Mouse (Mus musculus) frontal cortex, adult (tissue): ENCODE data around the gene Nsmce1.
"Not testable (repeated sequence)": the region's sequence is repeated elsewhere in the genome, so short reads cannot be mapped to it uniquely, and the experiment has no call there.

Experiments used
- ATAC-seq: cut with Nextera tagmentation; 2 replicates; pipeline ENCODE4 v1.9.2; 2017; ENCODE audit warnings: mild to moderate bottlenecking, moderate library complexity, mixed read lengths; ENCODE audit not compliant: low TSS enrichment

The Nsmce1 gene

DNA sequence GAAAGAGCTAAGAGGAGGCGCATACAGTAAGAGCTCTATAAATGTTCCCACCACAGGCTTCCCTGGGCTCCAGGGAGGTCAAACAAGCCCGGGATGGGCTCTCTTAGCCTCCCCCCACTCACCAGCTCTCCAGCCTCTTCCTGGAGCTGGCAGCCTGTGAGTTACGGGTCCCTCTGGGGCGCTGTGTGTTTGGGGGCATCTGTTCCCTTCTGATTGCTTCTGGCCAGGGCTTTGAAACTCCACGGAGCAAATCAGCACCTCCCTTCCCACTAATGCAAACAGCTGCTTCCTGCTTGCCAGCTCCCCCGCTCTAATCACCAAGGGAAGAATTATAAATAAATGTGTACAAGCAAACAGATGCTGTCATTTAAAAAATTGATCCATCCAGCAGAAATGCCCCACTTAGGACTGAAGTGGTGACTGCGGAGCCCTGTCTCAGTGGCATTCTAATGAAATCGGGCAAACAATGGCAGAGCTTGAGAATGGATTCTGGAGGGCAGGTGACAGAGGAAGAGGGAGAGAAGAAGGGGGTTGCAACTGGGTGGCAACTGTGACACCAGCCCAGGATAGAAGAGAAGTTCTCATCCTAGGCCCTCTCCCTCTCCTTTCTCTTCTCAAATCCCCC, 56.6 kb downstream of the Nsmce1 start:
- 0 out of 2 replicates have a peak, but pooled peaks have one; percentile 41 for ATAC-seq

DNA sequence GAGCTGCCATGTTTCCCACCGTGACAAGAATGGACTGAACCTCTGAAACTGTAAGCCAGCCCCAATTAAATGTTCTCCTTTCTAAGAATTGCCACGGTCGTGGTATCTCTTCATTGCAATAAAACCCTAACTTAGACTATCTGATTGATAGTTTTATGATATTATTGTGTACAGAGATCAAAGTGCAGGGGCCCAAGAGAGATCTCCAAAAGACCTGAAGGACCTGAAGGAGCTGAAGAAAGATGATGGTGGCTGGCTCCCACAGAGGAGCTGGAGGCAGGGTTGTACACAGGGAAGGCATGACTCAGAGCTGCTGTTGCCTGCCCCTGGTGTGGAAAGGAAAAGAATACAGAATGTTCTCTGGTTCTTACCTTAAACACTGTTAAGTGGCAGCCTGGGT, 57.5 kb downstream of the Nsmce1 start:
- no peak for ATAC-seq

DNA sequence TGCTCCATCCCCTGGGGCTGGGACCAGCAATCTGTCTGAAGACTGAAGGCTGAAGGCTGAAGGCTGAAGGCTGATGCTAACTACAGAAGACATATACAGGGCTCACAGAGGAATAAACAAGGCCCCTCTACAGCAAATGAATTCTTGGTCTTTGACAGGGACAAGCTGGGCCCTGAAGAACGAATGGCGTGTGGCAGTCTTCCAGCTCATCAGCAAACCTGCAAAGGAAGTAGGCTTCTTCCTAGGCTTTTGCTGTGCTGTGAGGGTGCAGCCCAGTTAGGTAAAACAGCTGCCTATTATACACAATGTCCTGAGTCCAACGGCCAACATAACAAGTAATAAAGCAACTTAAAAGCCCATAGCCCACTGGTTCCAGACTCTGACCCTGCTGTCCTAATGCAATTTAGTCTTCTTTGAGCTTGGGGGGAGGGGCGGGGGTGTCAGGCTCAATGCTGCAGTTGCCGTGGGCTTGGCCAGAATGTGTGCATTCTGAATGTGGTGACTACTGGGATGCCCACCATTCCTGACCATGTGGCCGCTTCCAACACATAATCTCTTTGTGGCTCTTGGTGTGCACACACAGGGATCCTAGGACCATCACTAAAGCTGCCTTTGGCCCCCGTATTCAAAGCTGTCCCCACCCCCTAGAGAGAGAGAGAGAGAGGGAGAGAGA, 61.1 kb downstream of the Nsmce1 start:
- ATAC-seq, result no peak

DNA sequence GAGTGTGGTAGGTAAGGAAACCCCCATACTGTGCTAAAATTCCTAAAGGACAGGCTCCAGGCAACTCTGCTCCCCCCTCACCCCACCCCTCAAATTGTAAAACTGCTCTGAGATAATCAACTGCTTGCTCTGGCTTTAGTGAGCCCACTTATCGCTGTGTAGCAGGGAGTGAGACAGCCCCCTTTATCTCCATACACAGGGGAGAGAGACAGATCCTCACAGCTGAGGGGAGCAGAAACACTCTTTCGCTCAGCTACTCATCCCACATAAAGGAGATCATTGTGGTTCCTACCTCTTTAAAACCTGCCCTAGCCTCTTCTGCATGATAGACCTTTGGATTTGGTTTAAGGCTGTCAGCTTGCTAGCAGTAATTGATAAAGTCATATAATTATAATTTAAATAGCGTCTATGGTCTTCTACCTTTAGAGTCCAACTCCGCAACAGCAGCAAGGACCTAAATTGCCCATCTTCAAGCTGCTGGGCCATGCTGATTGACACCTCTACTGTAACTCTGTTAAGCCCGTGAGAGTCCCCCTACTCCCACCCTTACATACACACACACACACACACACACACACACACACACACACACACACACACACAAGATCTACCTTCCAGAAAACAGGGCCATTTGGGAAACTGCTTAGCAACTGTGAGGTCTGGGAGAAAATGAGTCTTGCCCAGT, 62.4 kb downstream of the Nsmce1 start:
- not testable (repeated sequence) for ATAC-seq

DNA sequence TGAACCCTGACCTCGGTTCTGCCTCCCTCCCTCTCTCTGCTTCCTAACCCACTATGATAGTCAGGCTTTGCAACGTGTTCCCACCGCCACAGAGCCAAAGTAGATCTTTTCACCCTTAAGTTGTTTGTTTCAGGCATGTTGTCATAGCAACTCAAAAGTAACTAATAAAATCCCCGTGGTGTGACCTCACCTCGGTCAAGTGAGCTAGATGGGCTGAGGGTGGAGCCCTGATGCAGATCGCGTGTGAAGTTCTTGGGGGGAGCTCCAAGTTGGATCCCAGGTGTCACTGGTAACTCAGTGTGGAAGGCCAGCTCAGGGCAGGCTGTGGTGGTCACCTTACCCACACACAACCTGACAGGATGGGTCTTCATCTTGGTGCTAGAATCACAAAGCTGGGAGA, 63.0 kb downstream of the Nsmce1 start:
- no peak for ATAC-seq

DNA sequence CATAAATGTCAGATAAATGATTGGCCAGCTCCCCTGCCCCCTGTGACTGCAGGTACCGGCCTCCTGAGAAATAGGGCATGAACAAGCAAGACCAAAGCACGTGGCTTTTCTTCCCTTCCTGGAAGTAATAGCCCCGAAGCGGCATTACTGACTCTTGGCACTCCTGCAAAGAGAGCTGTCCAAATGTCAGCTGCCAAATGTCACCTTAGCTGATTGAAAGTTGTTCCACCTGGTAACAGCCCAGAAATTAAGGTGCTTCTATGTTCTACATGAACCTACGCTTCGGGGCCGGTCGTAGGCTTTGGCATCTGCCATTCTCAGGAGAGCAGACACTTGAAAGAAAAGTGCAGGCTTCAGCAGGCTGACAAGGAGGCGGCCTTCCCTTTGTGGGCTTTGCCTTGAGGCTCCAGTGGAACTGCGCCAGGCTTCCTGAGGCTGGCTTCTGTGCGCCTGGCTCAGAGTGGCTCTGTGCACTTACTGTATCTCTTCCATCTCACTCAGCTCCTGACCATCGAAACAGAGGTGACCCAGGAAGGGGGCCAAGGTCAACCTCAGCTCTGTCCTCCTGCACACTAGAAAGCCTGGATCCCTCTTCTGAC, 63.8 kb downstream of the Nsmce1 start:
- no peak for ATAC-seq

DNA sequence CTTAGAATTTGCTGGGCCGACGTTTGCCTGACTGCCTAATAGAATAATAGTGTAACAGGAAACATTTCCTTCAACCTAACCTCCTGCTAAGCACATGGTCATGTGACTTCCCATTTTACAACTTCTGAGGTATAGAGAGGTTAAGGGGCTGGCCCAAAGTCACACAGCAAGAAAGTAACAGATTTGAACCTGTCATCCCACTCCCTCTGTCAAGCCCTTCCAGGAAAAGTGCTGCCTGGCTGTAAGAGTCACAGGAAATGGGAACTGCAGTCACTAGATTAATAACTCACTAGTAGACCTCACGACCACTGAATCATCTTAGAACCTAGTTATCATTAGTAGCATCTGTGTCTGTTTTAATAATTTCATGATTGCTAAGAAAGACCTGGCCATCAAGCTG, 68.3 kb downstream of the Nsmce1 start:
- ATAC-seq, result no peak

DNA sequence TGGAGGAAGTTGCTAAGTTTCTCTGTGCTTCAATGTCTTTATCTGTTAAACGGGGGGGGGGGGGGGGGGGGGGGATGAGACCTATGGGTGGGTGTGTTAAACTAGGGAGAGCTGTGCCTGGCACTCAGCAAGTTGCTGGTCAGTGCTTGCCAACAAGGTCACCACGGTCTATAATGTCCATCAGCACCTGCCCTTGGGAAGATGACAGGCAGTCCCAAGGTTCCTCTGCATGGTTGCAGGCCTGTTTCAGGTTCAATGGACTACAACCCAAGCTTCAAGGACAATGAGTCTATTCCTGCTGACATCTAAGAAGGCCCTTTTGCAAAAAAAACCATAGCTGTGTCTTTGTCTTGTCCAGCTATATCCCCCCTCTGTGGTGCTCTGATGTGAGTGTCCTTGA, 69.5 kb downstream of the Nsmce1 start:
- no peak for ATAC-seq

DNA sequence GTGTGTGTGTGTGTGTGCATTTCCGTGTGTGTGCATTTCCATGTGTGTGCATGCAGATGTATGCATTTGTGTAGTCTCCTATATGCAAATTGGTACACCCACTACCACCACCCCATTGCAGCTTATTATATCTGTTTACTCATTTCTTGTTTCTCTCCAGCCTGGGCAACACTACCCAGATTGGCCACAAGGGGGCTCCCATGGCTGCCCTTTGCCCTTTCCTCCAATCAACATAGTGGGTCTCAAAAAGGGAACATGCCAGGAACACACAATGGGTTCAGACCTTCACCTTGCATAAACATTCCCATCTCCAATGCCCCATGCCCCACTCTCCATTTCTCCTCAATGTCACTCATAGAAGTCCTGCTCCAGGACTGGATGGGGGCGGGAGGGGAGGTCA, 71.2 kb downstream of the Nsmce1 start:
- ATAC-seq, result no peak

DNA sequence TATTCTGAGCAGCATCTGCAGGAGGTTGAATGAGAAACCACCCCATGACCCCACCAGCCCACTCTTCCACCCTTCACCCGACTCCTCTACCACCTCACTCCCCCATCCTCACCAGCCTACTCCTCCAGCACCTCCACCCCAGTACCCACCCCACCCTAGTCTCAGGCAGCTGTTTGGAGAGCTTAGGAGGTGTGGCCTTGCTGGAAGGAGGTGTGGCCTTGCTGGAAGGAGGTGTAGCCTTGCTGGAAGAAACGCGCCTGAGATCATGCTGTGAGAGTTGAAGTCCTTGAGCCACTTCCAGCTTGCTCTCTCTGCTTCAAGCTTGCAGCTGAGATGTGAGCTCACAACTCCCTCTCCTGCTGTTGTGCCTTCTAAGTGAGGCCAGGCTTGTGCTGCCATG, 73.0 kb downstream of the Nsmce1 start:
- no peak for ATAC-seq
